Mouse (Mus musculus) heart, embryonic 16.5 days (tissue): ENCODE measurements around the gene A2ml1. TPM values are rescaled to one million over a fixed set of nuclear protein-coding genes. Genes with fewer than 3 reads are reported as not detected.

ENCODE experiments used
- ATAC-seq: fragments of 200-750 bp; cut with Nextera tagmentation; replicated peaks from 2 replicates; pipeline ENCODE4 v1.8.0; 2017; ENCODE audit warnings: moderate number of reproducible peaks; ENCODE audit not compliant: insufficient read depth, low FRiP score; ENCODE audit errors: extremely low read depth
- H3K27ac ChIP-seq: fragments of 300-500 bp; sonication (generic); 2 replicates; pipeline ENCODE4 v1.5.1; 2014; ENCODE audit warnings: mild to moderate bottlenecking, low read length, control low read depth, moderate library complexity
- H3K27me3 ChIP-seq: fragments of 300-500 bp; sonication (generic); 2 replicates; pipeline ENCODE4 v1.6.1; 2014; ENCODE audit warnings: low read length, mixed read lengths; ENCODE audit not compliant: control insufficient read depth, insufficient read depth
- H3K36me3 ChIP-seq: fragments of 300-500 bp; sonication (generic); 2 replicates; pipeline ENCODE4 v1.6.1; 2014; ENCODE audit not compliant: control insufficient read depth, insufficient read depth
- H3K4me1 ChIP-seq: fragments of 300-500 bp; sonication (generic); 2 replicates; pipeline ENCODE4 v1.6.1; 2014; ENCODE audit warnings: low read length, mixed read lengths; ENCODE audit not compliant: control insufficient read depth, insufficient read depth
- H3K4me2 ChIP-seq: fragments of 300-500 bp; sonication (generic); 2 replicates; pipeline ENCODE4 v1.6.1; 2014; ENCODE audit warnings: low read depth, mild to moderate bottlenecking, control low read depth, low read length
- H3K4me3 ChIP-seq: fragments of 300-500 bp; sonication (generic); 2 replicates; pipeline ENCODE4 v1.5.1; 2014; ENCODE audit warnings: mild to moderate bottlenecking, control low read depth, low read length
- H3K9ac ChIP-seq: fragments of 300-500 bp; sonication (generic); 2 replicates; pipeline ENCODE4 v1.6.1; 2014; ENCODE audit warnings: low read length, control low read depth
- H3K9me3 ChIP-seq: fragments of 300-500 bp; sonication (generic); replicated peaks from 2 replicates; pipeline ENCODE4 v1.6.1; 2016; ENCODE audit warnings: low read length; ENCODE audit not compliant: control insufficient read depth
- WGBS: fragments of 180-500 bp; shearing (Covaris S2); extraction: QIAGEN DNeasy Blood & Tissue Kit; methylation state at CpG from one replicate; pipeline ENCODE4 v1.1.7; 2014; 5-methylcytosine and 5-hydroxymethylcytosine counted together
- polyA plus RNA-seq: library from polyadenylated mRNA; unstranded; fragments of >200 nt; fragmentation: Nextera tagmentation; extraction: Ambion mirVana; gene quantifications from 2 replicates; pipeline ENCODE4 v1.2.1, GENCODE M21; 2015

The A2ml1 gene
- polyA plus RNA-seq, 1 experiment from 2014 or later = 2.0 TPM

DNA sequence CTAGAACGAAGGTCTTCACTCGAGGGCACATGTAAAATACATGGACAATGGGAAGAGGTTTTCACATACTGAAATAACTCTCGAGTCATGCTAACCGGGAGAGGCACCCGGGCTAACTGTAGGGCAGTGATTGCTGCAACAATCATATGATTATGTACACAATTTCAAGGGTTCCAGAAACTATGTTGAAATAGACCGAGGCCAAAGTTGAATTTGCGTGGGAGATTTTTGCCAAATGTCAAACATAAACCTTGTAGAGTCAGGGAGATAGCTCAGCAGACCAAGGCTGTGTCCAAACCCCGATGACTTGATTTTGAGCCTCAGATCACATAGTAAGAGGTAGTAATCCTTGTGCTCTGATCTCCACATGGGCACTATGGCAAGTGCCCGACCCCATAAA lies 48.7 kb downstream of the A2ml1 start:
- H3K27ac ChIP-seq = no peak overlapping the region
- 82% methylated on average over 9 of the region's 9 CpGs for WGBS
- no peak overlapping the region for H3K4me3 ChIP-seq
- no peak for ATAC-seq
- H3K9me3 ChIP-seq = no peaks in the 10 kb centered on the region
- H3K4me2 ChIP-seq = no peak overlapping the region
- H3K36me3 ChIP-seq = no peaks in the 10 kb centered on the region
- H3K9ac ChIP-seq = no peak overlapping the region
- H3K27me3 ChIP-seq = no peaks in the 10 kb centered on the region
- H3K4me1 ChIP-seq = peaks cover 5% of the 10 kb centered on the region; the same call in 1 of the 2 replicates

DNA sequence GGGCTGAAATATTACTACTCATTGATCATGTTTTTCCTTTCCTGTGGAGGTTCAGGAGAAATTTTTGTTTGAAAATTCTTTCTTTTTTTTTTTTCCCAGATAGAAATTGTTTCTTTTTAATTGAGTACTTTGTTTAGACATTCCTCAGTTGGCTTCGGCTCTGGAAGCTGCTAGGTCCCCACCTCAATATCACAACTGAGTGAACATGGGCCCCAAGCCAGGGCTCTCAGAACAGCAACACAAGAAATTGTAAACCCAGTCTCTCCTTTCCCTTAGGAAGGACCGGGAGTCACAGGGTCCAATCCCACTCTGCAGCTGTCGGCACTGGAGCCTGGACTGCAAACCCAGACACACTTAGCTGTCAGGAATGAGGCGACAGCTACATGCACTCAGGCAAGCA lies 52.9 kb downstream of the A2ml1 start:
- Histone ChIP-seq H3K4me2 (no peak overlapping the region), H3K36me3 (no peaks in the 10 kb centered on the region), H3K27me3 (no peaks in the 10 kb centered on the region), H3K9ac (no peak overlapping the region), H3K4me3 (no peak overlapping the region), H3K27ac (no peak overlapping the region), H3K4me1 (peaks cover 5% of the 10 kb centered on the region; the same call in 1 of the 2 replicates), H3K9me3 (peaks cover 3% of the 10 kb centered on the region; the same call in 1 of the 2 replicates)
- WGBS = 27% methylated on average over 4 of the region's 4 CpGs
- ATAC-seq = no peak

GRCm38 (mm10) chr6:128527110-128527509 lies 54.3 kb downstream of the A2ml1 start:
- Histone ChIP-seq H3K27me3 (no peaks in the 10 kb centered on the region), H3K9ac (no peak overlapping the region), H3K36me3 (no peaks in the 10 kb centered on the region), H3K9me3 (peaks cover 3% of the 10 kb centered on the region; the same call in 1 of the 2 replicates), H3K4me2 (no peak overlapping the region), H3K4me1 (peaks cover 5% of the 10 kb centered on the region; the same call in 1 of the 2 replicates), H3K27ac (no peak overlapping the region), H3K4me3 (no peak overlapping the region)
- WGBS = 73% methylated on average over 1 of the region's 1 CpGs
- ATAC-seq = no peak

GRCm38 (mm10) chr6:128526601-128527000 lies 54.8 kb downstream of the A2ml1 start, which contains the start of gene Pzp:
Gene Pzp (minus strand): TSS chr6:128526720.
- Histone ChIP-seq H3K4me3 (no peak within 1 kb of the TSS), H3K4me1 (peaks cover 5% of the 10 kb centered on the region; the same call in 1 of the 2 replicates), H3K4me2 (no peak within 1 kb of the TSS), H3K27ac (no peak within 1 kb of the TSS), H3K27me3 (no peaks in the 10 kb centered on the region), H3K9ac (no peak within 1 kb of the TSS), H3K9me3 (peaks cover 3% of the 10 kb centered on the region; the same call in 1 of the 2 replicates), H3K36me3 (no peaks in the 10 kb centered on the region)
- ATAC-seq = no peak
- 84% methylated on average over 4 of the region's 4 CpGs for WGBS

DNA sequence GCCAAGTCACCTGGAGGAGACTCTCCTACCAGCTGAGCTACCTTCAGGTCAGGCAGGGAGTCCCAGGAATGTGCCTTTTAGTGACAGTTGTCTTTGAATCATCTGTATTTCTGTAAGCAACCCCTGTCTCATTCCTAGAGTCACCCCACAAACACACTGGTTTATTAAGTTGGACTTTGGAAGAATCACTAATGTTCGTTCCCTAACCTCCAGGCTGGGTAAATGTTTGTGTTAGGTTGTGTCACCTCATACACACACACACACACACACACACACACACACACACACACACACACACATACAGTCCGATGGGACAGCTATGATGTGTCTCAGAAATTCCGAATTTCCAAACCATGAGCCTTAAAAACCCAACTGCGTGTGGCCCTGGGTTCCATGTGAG lies 55.6 kb downstream of the A2ml1 start:
- no peak overlapping the region for H3K9ac ChIP-seq
- WGBS = 88% methylated on average over 4 of the region's 4 CpGs
- H3K27ac ChIP-seq = no peak overlapping the region
- no peak for ATAC-seq
- peaks cover 5% of the 10 kb centered on the region; the same call in 1 of the 2 replicates for H3K4me1 ChIP-seq
- H3K36me3 ChIP-seq = no peaks in the 10 kb centered on the region
- no peaks in the 10 kb centered on the region for H3K27me3 ChIP-seq
- H3K4me2 ChIP-seq = no peak overlapping the region
- H3K9me3 ChIP-seq = peaks cover 3% of the 10 kb centered on the region; the same call in 1 of the 2 replicates
- H3K4me3 ChIP-seq = no peak overlapping the region

DNA sequence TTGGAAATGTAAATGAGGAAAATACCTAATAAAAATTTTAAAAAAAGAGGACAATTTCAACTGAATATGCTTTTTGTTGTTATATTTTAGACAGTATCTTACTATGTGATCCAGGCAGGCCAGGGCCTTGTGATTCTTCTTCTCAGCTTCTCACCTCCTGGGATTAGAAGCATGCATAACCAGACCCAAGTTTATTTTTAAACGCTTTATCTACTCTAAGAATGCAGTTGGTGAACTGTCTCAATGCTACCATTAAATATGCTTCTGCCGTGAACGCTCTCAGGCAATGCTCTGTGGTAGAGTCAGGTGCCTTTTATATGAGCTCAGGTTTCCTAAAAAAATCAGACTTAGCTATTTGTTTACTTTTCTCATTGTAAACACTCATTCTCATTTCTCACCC lies 58.0 kb downstream of the A2ml1 start:
- Histone ChIP-seq H3K9me3 (peaks cover 3% of the 10 kb centered on the region; the same call in 1 of the 2 replicates), H3K4me2 (no peak overlapping the region), H3K36me3 (no peaks in the 10 kb centered on the region), H3K27me3 (no peaks in the 10 kb centered on the region), H3K27ac (peak overlapping the region; percentile 58), H3K9ac (no peak overlapping the region), H3K4me1 (no peaks in the 10 kb centered on the region), H3K4me3 (no peak overlapping the region)
- 33% methylated on average over 3 of the region's 3 CpGs for WGBS
- peak; percentile 69; the same call in 1 of the 2 replicates for ATAC-seq

DNA sequence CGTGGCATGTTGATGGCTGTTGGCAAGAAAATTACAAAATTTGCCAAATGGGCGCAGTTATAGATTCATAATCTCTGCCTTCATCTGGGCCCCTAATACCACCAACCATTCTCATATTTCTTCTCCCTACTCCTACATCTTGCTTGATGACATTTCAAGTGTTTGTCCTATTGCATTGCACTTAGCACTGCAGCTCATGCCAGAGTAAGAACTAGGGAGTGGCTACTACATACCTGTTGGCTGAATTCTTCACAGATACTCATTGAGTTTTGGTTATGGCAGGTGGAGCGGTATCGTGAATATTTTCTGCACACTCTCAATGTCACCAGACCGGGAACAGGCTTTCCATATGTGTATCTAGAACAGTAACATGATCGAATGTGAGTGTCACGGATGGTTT lies 62.2 kb downstream of the A2ml1 start:
- WGBS = 81% methylated on average over 7 of the region's 7 CpGs
- no peak for ATAC-seq

DNA sequence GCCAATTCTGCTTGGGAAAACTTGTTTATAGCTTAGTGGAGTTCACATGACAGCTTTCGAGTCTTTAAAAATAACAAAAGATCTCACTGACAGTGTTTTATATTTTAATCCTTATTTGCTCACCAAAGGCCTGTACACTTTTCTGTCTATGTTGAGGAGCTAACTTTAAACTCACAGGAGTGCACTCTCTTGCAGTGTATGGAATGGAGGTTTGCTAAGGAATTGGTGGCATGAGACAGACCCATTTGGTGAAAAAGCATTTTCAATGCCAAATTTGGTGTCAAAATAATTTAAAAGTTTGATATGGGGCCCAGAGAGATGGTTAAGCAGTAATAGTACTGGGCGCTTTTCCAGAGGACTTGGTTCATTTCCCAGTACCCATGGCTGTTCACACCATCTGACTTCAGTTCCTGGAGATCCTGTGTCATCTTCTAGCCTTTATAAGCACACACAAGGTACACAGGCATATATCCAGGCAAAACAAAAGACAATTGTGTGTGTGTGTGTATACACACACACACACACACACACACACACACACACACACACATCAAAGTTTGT lies 75.7 kb downstream of the A2ml1 start:
- Histone ChIP-seq H3K9ac (no peak overlapping the region), H3K27me3 (no peaks in the 10 kb centered on the region), H3K27ac (no peak overlapping the region), H3K4me2 (no peak overlapping the region), H3K9me3 (no peaks in the 10 kb centered on the region), H3K4me1 (no peaks in the 10 kb centered on the region), H3K36me3 (no peaks in the 10 kb centered on the region), H3K4me3 (no peak overlapping the region)
- no peak for ATAC-seq
- 85% methylated on average over 2 of the region's 2 CpGs for WGBS

More for the DNA sequence above, 62.2 kb downstream of the A2ml1 start:
- Histone ChIP-seq H3K27ac (no peak overlapping the region), H3K9me3 (peaks cover 3% of the 10 kb centered on the region; the same call in 1 of the 2 replicates), H3K27me3 (no peaks in the 10 kb centered on the region), H3K4me2 (no peak overlapping the region), H3K4me3 (no peak overlapping the region), H3K4me1 (no peaks in the 10 kb centered on the region), H3K36me3 (no peaks in the 10 kb centered on the region), H3K9ac (no peak overlapping the region)

DNA sequence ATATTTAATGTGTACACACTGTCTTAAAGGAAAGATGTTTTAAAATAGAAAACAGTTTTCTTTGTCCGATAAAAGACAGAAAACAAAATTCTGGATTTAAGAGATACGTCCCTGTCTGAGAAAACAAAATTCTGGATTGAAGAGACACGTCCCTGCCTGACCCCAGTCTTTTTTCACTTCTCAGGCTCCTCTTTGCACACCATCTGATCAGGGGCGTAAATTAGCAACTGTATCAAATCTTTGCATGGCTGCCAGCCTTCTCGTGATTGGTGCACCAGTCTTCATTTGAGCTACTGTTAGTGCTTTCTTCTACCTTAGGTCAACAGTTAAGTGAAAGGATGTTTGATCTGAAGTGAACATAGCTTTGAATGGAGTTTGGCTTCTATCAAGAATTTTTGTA lies 76.7 kb downstream of the A2ml1 start:
- 74% methylated on average over 5 of the region's 5 CpGs for WGBS
- H3K9ac ChIP-seq = no peak overlapping the region
- H3K4me2 ChIP-seq = no peak overlapping the region
- no peak overlapping the region for H3K27ac ChIP-seq
- ATAC-seq = no peak
- H3K4me3 ChIP-seq = no peak overlapping the region
- H3K4me1 ChIP-seq = no peaks in the 10 kb centered on the region
- no peaks in the 10 kb centered on the region for H3K36me3 ChIP-seq
- no peaks in the 10 kb centered on the region for H3K27me3 ChIP-seq
- no peaks in the 10 kb centered on the region for H3K9me3 ChIP-seq
